Comparison of ENCODE assay signal across 18 mouse cellular contexts in the genomic region with DNA sequence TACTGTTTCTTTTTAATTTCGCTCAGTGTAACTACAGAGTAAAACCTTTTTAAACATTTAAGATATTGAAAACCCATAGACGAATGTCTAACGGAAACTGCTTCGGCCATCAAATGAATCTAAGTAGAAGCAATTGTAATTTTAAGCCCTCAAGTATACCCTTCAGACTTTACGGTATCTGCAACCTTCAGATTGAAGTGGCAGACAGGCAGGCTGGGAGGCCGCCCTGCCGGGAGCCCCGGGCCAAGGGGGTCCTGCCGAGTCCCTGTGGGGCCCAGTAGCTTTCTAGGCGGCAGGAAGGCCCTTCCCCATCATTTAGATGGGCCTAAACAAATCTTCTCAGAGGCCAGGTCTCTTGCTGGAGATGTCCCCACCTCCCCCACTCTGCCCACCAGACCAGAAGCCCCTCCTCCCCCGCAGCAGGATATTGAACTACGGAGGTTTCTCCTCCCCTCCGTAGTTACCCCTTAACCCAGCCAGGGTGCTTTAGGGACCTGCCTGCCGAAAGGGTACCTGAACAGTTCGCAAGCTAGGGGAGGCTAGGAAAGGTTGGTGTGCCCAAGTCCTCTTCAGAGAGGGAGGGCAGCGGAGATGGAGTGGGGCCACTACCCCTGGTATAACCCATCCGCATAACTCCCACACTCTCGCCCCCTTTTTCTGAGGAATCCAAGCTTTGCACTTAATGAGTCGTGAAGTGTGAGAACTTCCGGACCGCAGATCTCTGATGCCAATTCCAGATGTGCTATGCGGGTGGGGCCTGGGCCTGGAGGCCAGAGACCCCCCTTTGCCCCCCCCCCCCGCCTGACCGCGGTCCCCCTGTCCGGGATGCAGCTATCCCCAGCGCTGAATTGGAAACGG. TPM values are rescaled to one million over a fixed set of nuclear protein-coding genes. Genes with fewer than 3 reads are reported as not detected.
DNase-seq lines count a peak whose midpoint lies in the region; ATAC-seq and TF ChIP-seq lines count a peak whose summit lies in the region.
"Had no signal": no experiment of that assay in that cellular context is flagged by ENCODE, and none has a peak within 500 bp of the region (broad histone marks: within the 10 kb centered on the region; RNA-seq: fewer than 3 reads in every experiment).

No protein-coding gene starts in this region.

- H3K4me2 ChIP-seq in forebrain, embryonic 13.5 days, result no peak overlapping the region
- H3K4me2 ChIP-seq in midbrain, postnatal 0 days (ENCODE audit: low read depth, low read length, poor library complexity, severe bottlenecking), result no peak overlapping the region
- H3K4me2 ChIP-seq in midbrain, embryonic 11.5 days, result no peak overlapping the region
- H3K4me2 ChIP-seq: heart, embryonic 11.5 days had no signal

- no peak overlapping the region for H3K27ac ChIP-seq in forebrain, embryonic 10.5 days
- H3K27ac ChIP-seq in forebrain, embryonic 13.5 days, result no peak overlapping the region; the same call in 1 of the 2 replicates
- H3K27ac ChIP-seq in midbrain, embryonic 10.5 days (replicated peaks), result no peak overlapping the region
- H3K27ac ChIP-seq in midbrain, postnatal 0 days (ENCODE audit: low read depth, low read length), result no peak overlapping the region
- no peak overlapping the region for H3K27ac ChIP-seq in midbrain, embryonic 11.5 days (ENCODE audit: low read depth, low read length)
- H3K27ac ChIP-seq: liver, embryonic 14.5 days had no signal

- WGBS in forebrain, embryonic 10.5 days, result 2% methylated on average over 28 of the region's 28 CpGs
- WGBS in forebrain, embryonic 13.5 days, result 3% methylated on average over 28 of the region's 28 CpGs
- 2% methylated on average over 28 of the region's 28 CpGs for WGBS in midbrain, embryonic 10.5 days
- WGBS in midbrain, postnatal 0 days, result 9% methylated on average over 28 of the region's 28 CpGs
- 2% methylated on average over 28 of the region's 28 CpGs for WGBS in midbrain, embryonic 11.5 days

- ATAC-seq in forebrain, embryonic 13.5 days, result no peak
- no peak for ATAC-seq in midbrain, postnatal 0 days (ENCODE audit: low FRiP score)
- ATAC-seq in midbrain, embryonic 11.5 days (ENCODE audit: low FRiP score), result no peak

- peaks cover 100% of the 10 kb centered on the region for H3K27me3 ChIP-seq in forebrain, embryonic 10.5 days (ENCODE audit: poor library complexity, severe bottlenecking)
- H3K27me3 ChIP-seq in forebrain, embryonic 13.5 days, result peaks cover 95% of the 10 kb centered on the region
- H3K27me3 ChIP-seq in midbrain, embryonic 10.5 days (ENCODE audit: low read depth, poor library complexity, severe bottlenecking), result peaks cover 100% of the 10 kb centered on the region
- peaks cover 41% of the 10 kb centered on the region for H3K27me3 ChIP-seq in midbrain, postnatal 0 days (ENCODE audit: insufficient read depth, low read length)
- peaks cover 89% of the 10 kb centered on the region for H3K27me3 ChIP-seq in midbrain, embryonic 11.5 days (ENCODE audit: control insufficient read depth, insufficient read depth, low read length)

- no peak overlapping the region for H3K9ac ChIP-seq in forebrain, embryonic 13.5 days
- no peak overlapping the region for H3K9ac ChIP-seq in midbrain, postnatal 0 days (replicated peaks; ENCODE audit: low read length, poor library complexity, severe bottlenecking)
- H3K9ac ChIP-seq in midbrain, embryonic 11.5 days (ENCODE audit: low read length), result no peak overlapping the region
- H3K9ac ChIP-seq: liver, embryonic 14.5 days had no signal

- no peak for TF ChIP-seq CTCF in midbrain, postnatal 0 days (IDR thresholded peaks at IDR 0.05)

- no peaks in the 10 kb centered on the region for H3K9me3 ChIP-seq in forebrain, embryonic 10.5 days
- H3K9me3 ChIP-seq in forebrain, embryonic 13.5 days (replicated peaks), result no peaks in the 10 kb centered on the region
- no peaks in the 10 kb centered on the region for H3K9me3 ChIP-seq in midbrain, embryonic 10.5 days (replicated peaks)
- no peaks in the 10 kb centered on the region for H3K9me3 ChIP-seq in midbrain, postnatal 0 days (ENCODE audit: low read length)
- no peaks in the 10 kb centered on the region for H3K9me3 ChIP-seq in midbrain, embryonic 11.5 days (ENCODE audit: control insufficient read depth, low read length)

- H3K4me1 ChIP-seq in forebrain, embryonic 10.5 days, result peaks cover 95% of the 10 kb centered on the region
- peaks cover 55% of the 10 kb centered on the region for H3K4me1 ChIP-seq in forebrain, embryonic 13.5 days
- H3K4me1 ChIP-seq in midbrain, embryonic 10.5 days, result peaks cover 80% of the 10 kb centered on the region
- peaks cover 4% of the 10 kb centered on the region; the same call in 1 of the 2 replicates for H3K4me1 ChIP-seq in midbrain, postnatal 0 days (ENCODE audit: insufficient read depth, low read length)
- peaks cover 23% of the 10 kb centered on the region for H3K4me1 ChIP-seq in midbrain, embryonic 11.5 days (ENCODE audit: control insufficient read depth, insufficient read depth, low read length)

- no peak for DNase-seq in forebrain, embryonic 10.5 days (ENCODE audit: extremely low spot score, low spot score)
- DNase-seq in midbrain, embryonic 10.5 days (ENCODE audit: low spot score), result peak; percentile 43
- no peak for DNase-seq in midbrain, postnatal 0 days (ENCODE audit: low spot score)
- peak; percentile 94 for DNase-seq in midbrain, embryonic 11.5 days (ENCODE audit: low spot score, missing footprints)
- no peak for DNase-seq in T-cell, adult 2 months (ENCODE audit: low spot score)
- DNase-seq in layer of hippocampus, adult 9-11 months, result no peak
- DNase-seq in frontal cortex, postnatal 25 days (ENCODE audit: low spot score in 2 of 2), result no peak
- DNase-seq: B cell, adult 2 months; cerebellum, adult 8-10 months; thymus, postnatal 25 days had no signal

- H3K4me3 ChIP-seq in forebrain, embryonic 10.5 days, result peak overlapping the region; percentile 18; the same call in 1 of the 2 replicates
- H3K4me3 ChIP-seq in forebrain, embryonic 13.5 days, result no peak overlapping the region
- H3K4me3 ChIP-seq in midbrain, embryonic 10.5 days, result peak overlapping the region; percentile 12; the same call in 1 of the 2 replicates
- H3K4me3 ChIP-seq in midbrain, postnatal 0 days (ENCODE audit: low read depth, low read length), result no peak overlapping the region
- H3K4me3 ChIP-seq in midbrain, embryonic 11.5 days (ENCODE audit: low read depth, low read length), result no peak overlapping the region

- H3K36me3 ChIP-seq in forebrain, embryonic 10.5 days (replicated peaks), result no peaks in the 10 kb centered on the region
- H3K36me3 ChIP-seq in forebrain, embryonic 13.5 days (ENCODE audit: poor library complexity, severe bottlenecking), result no peaks in the 10 kb centered on the region
- no peaks in the 10 kb centered on the region for H3K36me3 ChIP-seq in midbrain, embryonic 10.5 days
- no peaks in the 10 kb centered on the region for H3K36me3 ChIP-seq in midbrain, postnatal 0 days (ENCODE audit: insufficient read depth, low read length)
- H3K36me3 ChIP-seq in midbrain, embryonic 11.5 days (ENCODE audit: control insufficient read depth, insufficient read depth, low read length), result no peaks in the 10 kb centered on the region

RNA-seq across cellular contexts. Expression of a gene that starts 11.4 kb away (rescaled TPM):
- polyA plus RNA-seq in forebrain, embryonic 10.5 days (2016; fragmentation: Nextera tagmentation; extraction: Ambion mirVana), result 7.7 and 9.4 TPM in 2 replicates
- 8.5 and 18.1 TPM in 2 replicates for polyA plus RNA-seq in forebrain, embryonic 13.5 days (2015; fragmentation: Nextera tagmentation; extraction: Ambion mirVana)
- 18.8 and 36.7 TPM in 2 replicates for polyA plus RNA-seq in midbrain, embryonic 10.5 days (2016; fragmentation: Nextera tagmentation; extraction: Ambion mirVana)
- 21.2 and 24.3 TPM in 2 replicates for total RNA-seq in midbrain, postnatal 0 days (2014; rRNA removed)
- 15.5 and 20.0 TPM in 2 replicates for polyA plus RNA-seq in midbrain, postnatal 0 days (2015; fragmentation: Nextera tagmentation; extraction: Ambion mirVana)
- polyA plus RNA-seq in midbrain, embryonic 11.5 days (2014; fragmentation: Nextera tagmentation; extraction: Ambion mirVana), result 41.8 and 46.4 TPM in 2 replicates
- total RNA-seq: ES-E14; gastrocnemius, adult 8-10 months; monocyte, adult 5-6 weeks had no signal
- polyA plus RNA-seq: large intestine, adult 2 months; liver, embryonic 14.5 days; stomach, embryonic 14.5 days had no signal

Comparison
In these comparisons a context has a peak if more than half of its experiments do, and no peak if none do; other contexts are left out.
1. DNase-seq: peak in midbrain, embryonic 10.5 days (single experiment) and midbrain, embryonic 11.5 days (single experiment); none in forebrain, embryonic 10.5 days (single experiment), midbrain, postnatal 0 days (single experiment), T-cell, adult 2 months (single experiment), layer of hippocampus, adult 9-11 months (single experiment) and frontal cortex, postnatal 25 days (0 of 2).
2. H3K4me3 ChIP-seq: peak in forebrain, embryonic 10.5 days (single experiment) and midbrain, embryonic 10.5 days (single experiment); none in forebrain, embryonic 13.5 days (single experiment), midbrain, postnatal 0 days (single experiment) and midbrain, embryonic 11.5 days (single experiment).